Mouse (Mus musculus): ENCODE results near the gene BC028528. TPM values are rescaled to one million over a fixed set of nuclear protein-coding genes. Genes with fewer than 3 reads are reported as not detected.
"Not testable (repeated sequence)": the region's sequence is repeated elsewhere in the genome, so short reads cannot be mapped to it uniquely, and the experiment has no call there.

Gene BC028528
- polyA plus RNA-seq, 1 experiment, result not detected

- H3K9me3 ChIP-seq (ENCODE audit: control insufficient read depth, low read length), result no peaks in the 10 kb centered on the region
- no peak for TF ChIP-seq GATA1 (IDR thresholded peaks at IDR 0.05; ENCODE audit: low read length)
Observed at GRCm38 (mm10) chr3:95929581-95930470, 38.0 kb upstream of the BC028528 start.

GRCm38 (mm10) chr3:95928658-95929503 is 37.1 kb upstream of the BC028528 start, which contains the start of gene Anp32e:
Anp32e (plus strand) TSS chr3:95929246.
- no peaks in the 10 kb centered on the region for H3K27me3 ChIP-seq (ENCODE audit: control insufficient read depth)
- peaks cover 34% of the 10 kb centered on the region for H3K4me1 ChIP-seq (ENCODE audit: control insufficient read depth)
- H3K4me3 ChIP-seq (replicated peaks), result peak within 1 kb of the TSS; percentile 97
- no peaks in the 10 kb centered on the region for H3K9me3 ChIP-seq (ENCODE audit: control insufficient read depth, low read length)
- H3K36me3 ChIP-seq (ENCODE audit: control insufficient read depth), result peaks cover 24% of the 10 kb centered on the region
- TF ChIP-seq GATA1 (IDR thresholded peaks at IDR 0.05; ENCODE audit: low read length) (no peak), TAL1 (IDR thresholded peaks at IDR 0.05; ENCODE audit: low read length) (no peak)

More at GRCm38 (mm10) chr3:95929581-95930470, 38.0 kb upstream of the BC028528 start:
- H3K4me1 ChIP-seq (ENCODE audit: control insufficient read depth), result peaks cover 35% of the 10 kb centered on the region
- H3K27me3 ChIP-seq (ENCODE audit: control insufficient read depth), result no peaks in the 10 kb centered on the region
- H3K4me3 ChIP-seq (replicated peaks), result peak overlapping the region; percentile 97
- H3K36me3 ChIP-seq (ENCODE audit: control insufficient read depth), result peaks cover 33% of the 10 kb centered on the region

DNA sequence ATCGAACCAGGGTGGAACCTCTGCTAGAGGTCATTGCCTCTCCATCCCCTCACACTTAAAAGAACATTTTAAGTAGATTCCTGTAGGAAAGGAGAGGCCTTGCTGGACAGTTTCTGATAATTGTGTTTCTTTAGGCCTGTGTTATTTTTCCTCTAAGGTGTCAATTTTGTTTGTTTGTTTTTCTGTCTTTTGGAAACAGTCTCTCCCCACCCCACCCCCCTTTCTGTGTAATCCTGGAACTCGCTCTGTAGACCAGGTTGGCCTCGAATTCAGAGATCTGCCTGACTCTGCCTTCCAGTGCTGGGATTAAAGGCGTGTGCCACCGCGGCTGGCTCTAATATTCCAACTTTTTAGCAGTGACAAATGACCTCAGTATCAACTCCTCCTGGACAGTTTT is 36.5 kb upstream of the BC028528 start:
- Histone ChIP-seq H3K9me3 (ENCODE audit: control insufficient read depth, low read length) (no peaks in the 10 kb centered on the region), H3K4me3 (replicated peaks) (peak overlapping the region; percentile 97), H3K4me1 (ENCODE audit: control insufficient read depth) (peaks cover 33% of the 10 kb centered on the region), H3K36me3 (ENCODE audit: control insufficient read depth) (peaks cover 17% of the 10 kb centered on the region), H3K27me3 (ENCODE audit: control insufficient read depth) (no peaks in the 10 kb centered on the region)
- TF ChIP-seq TAL1 (IDR thresholded peaks at IDR 0.05; ENCODE audit: low read length) (no peak), GATA1 (IDR thresholded peaks at IDR 0.05; ENCODE audit: low read length) (no peak)

DNA sequence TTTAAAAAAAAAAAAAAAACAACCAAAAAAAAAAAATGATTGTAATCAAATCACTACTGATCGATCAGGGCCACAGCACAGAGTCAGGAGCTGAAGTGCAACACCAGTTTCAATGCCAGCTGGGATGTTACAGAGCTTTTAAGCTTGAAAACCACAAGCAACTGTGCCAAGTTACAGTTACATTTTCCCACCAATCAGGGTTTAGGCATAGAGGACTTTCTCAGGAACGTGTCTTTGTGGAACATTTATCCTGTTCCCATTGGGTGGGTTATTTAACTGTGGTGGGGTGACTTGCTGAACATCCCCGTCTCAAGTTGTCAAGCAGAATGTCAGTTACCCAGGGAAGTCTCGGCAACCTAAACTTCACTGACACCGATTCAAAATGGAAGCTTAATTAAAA is 33.3 kb upstream of the BC028528 start:
- TF ChIP-seq TAL1 (IDR thresholded peaks at IDR 0.05; ENCODE audit: low read length) (no peak), GATA1 (IDR thresholded peaks at IDR 0.05; ENCODE audit: low read length) (no peak)
- Histone ChIP-seq H3K9me3 (ENCODE audit: control insufficient read depth, low read length) (no peaks in the 10 kb centered on the region), H3K4me3 (replicated peaks) (no peak overlapping the region), H3K36me3 (ENCODE audit: control insufficient read depth) (no peaks in the 10 kb centered on the region; the same call in 1 of the 2 replicates), H3K27me3 (ENCODE audit: control insufficient read depth) (no peaks in the 10 kb centered on the region), H3K4me1 (ENCODE audit: control insufficient read depth) (peaks cover 15% of the 10 kb centered on the region)

DNA sequence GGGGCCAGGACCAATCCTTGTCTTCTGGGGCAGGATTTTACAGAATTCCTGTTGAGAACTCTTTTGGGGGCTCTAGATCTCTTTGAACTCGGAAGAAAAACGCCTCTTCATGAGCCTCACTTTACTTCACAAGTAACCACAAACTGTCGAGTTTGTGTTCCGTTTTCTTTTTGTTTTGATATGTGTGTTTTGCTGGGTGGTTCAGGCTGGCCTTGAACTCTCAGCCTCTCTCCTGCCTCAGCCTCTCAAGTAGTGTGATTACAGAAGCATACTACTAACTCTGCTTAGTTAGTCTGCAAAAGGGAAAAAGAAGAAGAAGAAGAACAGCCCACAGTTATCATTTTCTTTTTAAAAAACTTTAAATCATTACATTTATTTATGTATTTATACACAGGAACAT is 32.4 kb upstream of the BC028528 start:
- H3K9me3 ChIP-seq (ENCODE audit: control insufficient read depth, low read length), result no peaks in the 10 kb centered on the region
- no peaks in the 10 kb centered on the region; the same call in 1 of the 2 replicates for H3K27me3 ChIP-seq (ENCODE audit: control insufficient read depth)
- no peaks in the 10 kb centered on the region; the same call in 1 of the 2 replicates for H3K36me3 ChIP-seq (ENCODE audit: control insufficient read depth)
- H3K4me3 ChIP-seq (replicated peaks), result no peak overlapping the region
- TF ChIP-seq TAL1 (IDR thresholded peaks at IDR 0.05; ENCODE audit: low read length) (no peak), GATA1 (IDR thresholded peaks at IDR 0.05; ENCODE audit: low read length) (no peak)
- peaks cover 15% of the 10 kb centered on the region for H3K4me1 ChIP-seq (ENCODE audit: control insufficient read depth)

GRCm38 (mm10) chr3:95923429-95923828 is 31.6 kb upstream of the BC028528 start:
- peaks cover 12% of the 10 kb centered on the region for H3K4me1 ChIP-seq (ENCODE audit: control insufficient read depth)
- not testable (repeated sequence) for H3K36me3 ChIP-seq (ENCODE audit: control insufficient read depth); H3K27me3 ChIP-seq (ENCODE audit: control insufficient read depth); H3K4me3 ChIP-seq (replicated peaks); H3K9me3 ChIP-seq (ENCODE audit: control insufficient read depth, low read length)

GRCm38 (mm10) chr3:95920532-95920931 is 28.7 kb upstream of the BC028528 start:
- H3K4me1 ChIP-seq (ENCODE audit: control insufficient read depth); H3K9me3 ChIP-seq (ENCODE audit: control insufficient read depth, low read length); H3K4me3 ChIP-seq (replicated peaks); H3K27me3 ChIP-seq (ENCODE audit: control insufficient read depth); H3K36me3 ChIP-seq (ENCODE audit: control insufficient read depth): not testable (repeated sequence)

DNA sequence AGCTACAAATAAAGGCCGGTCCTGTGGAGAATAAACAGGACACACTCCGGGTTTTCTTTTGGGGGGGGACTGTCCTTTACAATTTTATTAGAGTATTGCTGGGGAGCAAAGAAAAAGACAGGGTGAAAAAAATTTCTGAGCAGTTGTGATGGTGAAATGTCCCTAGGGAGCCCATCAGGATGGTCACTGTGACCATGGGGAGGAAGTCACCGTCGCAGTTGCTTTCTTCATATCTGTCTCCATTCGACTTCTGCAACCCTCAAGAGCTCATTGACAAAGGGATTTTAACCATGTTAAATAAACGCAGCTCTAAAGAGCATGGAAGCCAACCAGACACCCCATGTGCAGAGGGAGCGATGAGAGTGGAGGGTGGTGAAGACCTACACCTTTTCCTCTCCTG is 25.0 kb upstream of the BC028528 start:
- Histone ChIP-seq H3K4me3 (replicated peaks) (no peak overlapping the region), H3K36me3 (ENCODE audit: control insufficient read depth) (no peaks in the 10 kb centered on the region), H3K4me1 (ENCODE audit: control insufficient read depth) (peaks cover 8% of the 10 kb centered on the region), H3K27me3 (ENCODE audit: control insufficient read depth) (peaks cover 8% of the 10 kb centered on the region), H3K9me3 (ENCODE audit: control insufficient read depth, low read length) (no peaks in the 10 kb centered on the region)
- TF ChIP-seq TAL1 (IDR thresholded peaks at IDR 0.05; ENCODE audit: low read length) (no peak), GATA1 (IDR thresholded peaks at IDR 0.05; ENCODE audit: low read length) (no peak)

GRCm38 (mm10) chr3:95914706-95915105 is 22.9 kb upstream of the BC028528 start:
- peaks cover 7% of the 10 kb centered on the region for H3K4me1 ChIP-seq (ENCODE audit: control insufficient read depth)
- H3K27me3 ChIP-seq (ENCODE audit: control insufficient read depth), result peaks cover 12% of the 10 kb centered on the region
- TF ChIP-seq GATA1 (IDR thresholded peaks at IDR 0.05; ENCODE audit: low read length), result no peak
- H3K9me3 ChIP-seq (ENCODE audit: control insufficient read depth, low read length), result no peaks in the 10 kb centered on the region
- H3K4me3 ChIP-seq (replicated peaks), result no peak overlapping the region
- H3K36me3 ChIP-seq (ENCODE audit: control insufficient read depth), result no peaks in the 10 kb centered on the region

Data from erythroblast, embryonic 14.5 days (primary cell).